Mouse (Mus musculus) liver, adult 2 months (tissue): Measurements from ENCODE around the gene Trio.

Source experiments
- CTCF ChIP-seq: fragments of 200-500 bp; IDR thresholded peaks from 2 replicates; pipeline ENCODE4 v1.5.1; 2011; ENCODE audit warnings: low read depth, low read length, control low read depth
- POLR2A ChIP-seq: fragments of 200-500 bp; IDR thresholded peaks from 2 replicates; pipeline ENCODE4 v1.6.1; 2011; ENCODE audit warnings: low read length, control low read depth; ENCODE audit not compliant: insufficient read depth; ENCODE audit errors: extremely low read depth

DNA sequence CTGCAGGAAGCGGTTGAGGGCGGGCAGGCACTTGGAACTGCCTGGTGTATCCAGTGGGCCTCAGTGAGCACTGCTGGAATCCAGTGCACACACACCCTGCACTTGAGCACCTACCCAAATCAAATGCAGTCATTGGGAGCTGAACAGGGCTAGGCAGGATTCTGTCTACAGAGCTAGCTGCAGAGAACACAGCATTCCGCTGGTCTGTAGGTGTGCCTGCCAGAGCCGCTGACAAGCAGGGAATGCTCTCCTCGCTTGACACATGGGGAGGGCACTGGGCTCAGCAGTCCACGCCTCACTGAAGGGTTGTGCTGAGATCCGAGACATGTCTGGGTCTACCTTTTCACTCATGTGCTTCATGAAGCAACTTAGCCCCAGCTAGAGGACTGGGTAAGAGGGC, 285.6 kb downstream of the Trio start:
- no peak for TF ChIP-seq POLR2A
- TF ChIP-seq CTCF: no peak
